Mouse (Mus musculus) embryonic facial prominence, embryonic 11.5 days (tissue): ENCODE data around the gene Zc3h7b. TPM values are rescaled to one million over a fixed set of nuclear protein-coding genes. Genes with fewer than 3 reads are reported as not detected.

Source experiments
- ATAC-seq: fragments of 200-750 bp; cut with Nextera tagmentation; replicated peaks from 2 replicates; pipeline ENCODE4 v1.8.0; 2017; ENCODE audit warnings: low read depth; ENCODE audit not compliant: insufficient number of reproducible peaks, low FRiP score, low TSS enrichment
- DNase-seq: peaks from one replicate; pipeline ENCODE4 v3.0.0-alpha.2; 2015; ENCODE audit warnings: low spot score
- H3K27ac ChIP-seq: fragments of 300-500 bp; sonication (generic); replicated peaks from 2 replicates; pipeline ENCODE4 v1.5.1; 2014; ENCODE audit warnings: mild to moderate bottlenecking, low read depth, low read length, control low read depth
- H3K27me3 ChIP-seq: fragments of 300-500 bp; sonication (generic); 2 replicates; pipeline ENCODE4 v1.6.1; 2014; ENCODE audit warnings: mild to moderate bottlenecking, low read length, moderate library complexity, mixed read lengths; ENCODE audit not compliant: control insufficient read depth, insufficient read depth
- H3K36me3 ChIP-seq: fragments of 300-500 bp; sonication (generic); replicated peaks from 2 replicates; pipeline ENCODE4 v1.6.1; 2014; ENCODE audit warnings: low read depth, mild to moderate bottlenecking, low read length, moderate library complexity, mixed read lengths; ENCODE audit not compliant: control insufficient read depth, insufficient read depth
- H3K4me1 ChIP-seq: fragments of 300-500 bp; sonication (generic); 2 replicates; pipeline ENCODE4 v1.6.1; 2014; ENCODE audit warnings: low read length, mixed read lengths; ENCODE audit not compliant: control insufficient read depth, insufficient read depth
- H3K4me2 ChIP-seq: fragments of 300-500 bp; sonication (generic); 2 replicates; pipeline ENCODE4 v1.6.1; 2014; ENCODE audit warnings: low read depth, mild to moderate bottlenecking, control low read depth, low read length, moderate library complexity
- H3K4me3 ChIP-seq: fragments of 300-500 bp; sonication (generic); 2 replicates; pipeline ENCODE4 v1.5.1; 2014; ENCODE audit warnings: low read depth, low read length, control low read depth
- H3K9ac ChIP-seq: fragments of 300-500 bp; sonication (generic); replicated peaks from 2 replicates; pipeline ENCODE4 v1.6.1; 2014; ENCODE audit warnings: mild to moderate bottlenecking, control low read depth, low read length
- H3K9me3 ChIP-seq: fragments of 300-500 bp; sonication (generic); replicated peaks from 2 replicates; pipeline ENCODE4 v1.6.1; 2016; ENCODE audit warnings: mild to moderate bottlenecking, low read length, inconsistent platforms, mixed read lengths; ENCODE audit not compliant: control insufficient read depth
- WGBS: fragments of 180-500 bp; shearing (Covaris S2); extraction: QIAGEN DNeasy Blood & Tissue Kit; methylation state at CpG from one replicate; pipeline ENCODE4 v1.1.7; 2014; 5-methylcytosine and 5-hydroxymethylcytosine counted together
- polyA plus RNA-seq: library from polyadenylated mRNA; unstranded; fragments of >200 nt; fragmentation: Nextera tagmentation; extraction: Ambion mirVana; gene quantifications from 2 replicates; pipeline ENCODE4 v1.2.1, GENCODE M21; 2014

The Zc3h7b gene
- polyA plus RNA-seq, 1 experiment from 2014 or later: 39.2 TPM

- DNase-seq: no peak
- Histone ChIP-seq H3K36me3 (no peaks in the 10 kb centered on the region), H3K27me3 (no peaks in the 10 kb centered on the region), H3K4me1 (0 out of 2 replicates have a peak, but pooled peaks cover 4% of the 10 kb centered on the region), H3K27ac (no peak overlapping the region), H3K4me3 (no peak overlapping the region), H3K9me3 (no peaks in the 10 kb centered on the region), H3K9ac (no peak overlapping the region), H3K4me2 (no peak overlapping the region)
- no peak for ATAC-seq
- 57% methylated on average over 7 of the region's 7 CpGs for WGBS
Measured at GRCm38 (mm10) chr15:81836966-81837920, 92.4 kb downstream of the Zc3h7b start.

GRCm38 (mm10) chr15:81838554-81839235, 93.8 kb downstream of the Zc3h7b start:
- Histone ChIP-seq H3K4me2 (no peak overlapping the region), H3K36me3 (no peaks in the 10 kb centered on the region), H3K9ac (no peak overlapping the region), H3K4me3 (no peak overlapping the region), H3K27ac (no peak overlapping the region), H3K27me3 (no peaks in the 10 kb centered on the region), H3K9me3 (no peaks in the 10 kb centered on the region), H3K4me1 (0 out of 2 replicates have a peak, but pooled peaks cover 4% of the 10 kb centered on the region)
- DNase-seq (no peak), ATAC-seq (no peak)
- 76% methylated on average over 14 of the region's 14 CpGs for WGBS

GRCm38 (mm10) chr15:81839634-81840033, 94.8 kb downstream of the Zc3h7b start:
- ATAC-seq (no peak), DNase-seq (no peak)
- Histone ChIP-seq H3K4me1 (0 out of 2 replicates have a peak, but pooled peaks cover 4% of the 10 kb centered on the region), H3K27me3 (no peaks in the 10 kb centered on the region), H3K9me3 (no peaks in the 10 kb centered on the region), H3K4me2 (no peak overlapping the region), H3K36me3 (no peaks in the 10 kb centered on the region), H3K4me3 (no peak overlapping the region), H3K27ac (no peak overlapping the region), H3K9ac (no peak overlapping the region)
- WGBS: 74% methylated on average over 5 of the region's 5 CpGs

- ATAC-seq: no peak
Measured at GRCm38 (mm10) chr15:81840306-81840705, 95.4 kb downstream of the Zc3h7b start.

GRCm38 (mm10) chr15:81842275-81842674, 97.4 kb downstream of the Zc3h7b start:
- no peaks in the 10 kb centered on the region for H3K36me3 ChIP-seq
- H3K9me3 ChIP-seq: no peaks in the 10 kb centered on the region
- no peaks in the 10 kb centered on the region for H3K27me3 ChIP-seq
- 83% methylated on average over 7 of the region's 7 CpGs for WGBS
- no peak overlapping the region for H3K4me3 ChIP-seq
- H3K4me1 ChIP-seq: no peaks in the 10 kb centered on the region
- H3K9ac ChIP-seq: no peak overlapping the region
- no peak for ATAC-seq
- DNase-seq: no peak
- H3K4me2 ChIP-seq: no peak overlapping the region
- no peak overlapping the region for H3K27ac ChIP-seq

More at GRCm38 (mm10) chr15:81840306-81840705, 95.4 kb downstream of the Zc3h7b start:
- WGBS: 91% methylated on average over 7 of the region's 7 CpGs
- Histone ChIP-seq H3K36me3 (no peaks in the 10 kb centered on the region), H3K27ac (no peak overlapping the region), H3K27me3 (no peaks in the 10 kb centered on the region), H3K9me3 (no peaks in the 10 kb centered on the region), H3K4me1 (0 out of 2 replicates have a peak, but pooled peaks cover 4% of the 10 kb centered on the region), H3K4me3 (no peak overlapping the region), H3K4me2 (no peak overlapping the region), H3K9ac (no peak overlapping the region)
- DNase-seq: no peak

- Histone ChIP-seq H3K4me1 (no peaks in the 10 kb centered on the region), H3K4me3 (no peak overlapping the region), H3K27ac (no peak overlapping the region), H3K27me3 (no peaks in the 10 kb centered on the region), H3K36me3 (no peaks in the 10 kb centered on the region; the same call in 1 of the 2 replicates), H3K9me3 (no peaks in the 10 kb centered on the region), H3K9ac (no peak overlapping the region), H3K4me2 (no peak overlapping the region)
- DNase-seq: no peak
- WGBS: 83% methylated on average over 5 of the region's 5 CpGs
- no peak for ATAC-seq
Measured at GRCm38 (mm10) chr15:81845033-81845625, 100.3 kb downstream of the Zc3h7b start.

GRCm38 (mm10) chr15:81845724-81846123, 100.9 kb downstream of the Zc3h7b start:
- Histone ChIP-seq H3K4me2 (no peak overlapping the region), H3K9ac (no peak overlapping the region), H3K36me3 (no peaks in the 10 kb centered on the region; the same call in 1 of the 2 replicates), H3K4me1 (no peaks in the 10 kb centered on the region), H3K27me3 (no peaks in the 10 kb centered on the region), H3K27ac (no peak overlapping the region), H3K4me3 (no peak overlapping the region), H3K9me3 (no peaks in the 10 kb centered on the region)
- no peak for DNase-seq
- ATAC-seq: no peak
- 35% methylated on average over 4 of the region's 4 CpGs for WGBS
